Mouse (Mus musculus) hindbrain, embryonic 14.5 days (tissue): ENCODE results near the gene Ccdc115. TPM values are rescaled to one million over a fixed set of nuclear protein-coding genes. Genes with fewer than 3 reads are reported as not detected.
A peak's percentile ranks its signal among the peaks of the same experiment; 100 is the strongest.

ENCODE experiments used
- ATAC-seq: fragments of 200-750 bp; cut with Nextera tagmentation; 2 replicates; pipeline ENCODE4 v1.8.0; 2017; ENCODE audit warnings: moderate number of reproducible peaks, mild to moderate bottlenecking, moderate TSS enrichment, moderate library complexity; ENCODE audit not compliant: low FRiP score
- DNase-seq: peaks from one replicate; pipeline ENCODE4 v3.0.0-alpha.2; 2015; ENCODE audit warnings: low spot score
- H3K27ac ChIP-seq: fragments of 300-500 bp; sonication (generic); 2 replicates; pipeline ENCODE4 v1.5.1; 2014; ENCODE audit warnings: mild to moderate bottlenecking, moderate library complexity
- H3K27me3 ChIP-seq: fragments of 300-500 bp; sonication (generic); 2 replicates; pipeline ENCODE4 v1.6.1; 2014; ENCODE audit warnings: mild to moderate bottlenecking, low read length, mixed read lengths; ENCODE audit not compliant: control insufficient read depth, insufficient read depth
- H3K36me3 ChIP-seq: fragments of 300-500 bp; sonication (generic); replicated peaks from 2 replicates; pipeline ENCODE4 v1.6.1; 2014; ENCODE audit not compliant: control insufficient read depth, insufficient read depth
- H3K4me1 ChIP-seq: fragments of 300-500 bp; sonication (generic); replicated peaks from 2 replicates; pipeline ENCODE4 v1.6.1; 2014; ENCODE audit warnings: antibody characterized with exemption, low read length, mixed read lengths; ENCODE audit not compliant: control insufficient read depth, insufficient read depth
- H3K4me2 ChIP-seq: fragments of 300-500 bp; sonication (generic); replicated peaks from 2 replicates; pipeline ENCODE4 v1.6.1; 2014; ENCODE audit warnings: mild to moderate bottlenecking, moderate library complexity
- H3K4me3 ChIP-seq: fragments of 300-500 bp; sonication (generic); replicated peaks from 2 replicates; pipeline ENCODE4 v1.5.1; 2014; ENCODE audit warnings: mild to moderate bottlenecking, low read length
- H3K9ac ChIP-seq: fragments of 300-500 bp; sonication (generic); 2 replicates; pipeline ENCODE4 v1.6.1; 2014
- H3K9me3 ChIP-seq: fragments of 300-500 bp; sonication (generic); 2 replicates; pipeline ENCODE4 v1.6.1; 2016; ENCODE audit warnings: low read length; ENCODE audit not compliant: control insufficient read depth
- WGBS: fragments of 180-500 bp; shearing (Covaris S2); extraction: QIAGEN DNeasy Blood & Tissue Kit; methylation state at CpG from one replicate; pipeline ENCODE4 v1.1.7; 2014; 5-methylcytosine and 5-hydroxymethylcytosine counted together
- polyA plus RNA-seq: library from polyadenylated mRNA; unstranded; fragments of >200 nt; fragmentation: Nextera tagmentation; extraction: Ambion mirVana; gene quantifications from 2 replicates; pipeline ENCODE4 v1.2.1, GENCODE M21; 2014

The Ccdc115 gene
- polyA plus RNA-seq, 1 experiment from 2014 or later = 60.6 TPM

DNA sequence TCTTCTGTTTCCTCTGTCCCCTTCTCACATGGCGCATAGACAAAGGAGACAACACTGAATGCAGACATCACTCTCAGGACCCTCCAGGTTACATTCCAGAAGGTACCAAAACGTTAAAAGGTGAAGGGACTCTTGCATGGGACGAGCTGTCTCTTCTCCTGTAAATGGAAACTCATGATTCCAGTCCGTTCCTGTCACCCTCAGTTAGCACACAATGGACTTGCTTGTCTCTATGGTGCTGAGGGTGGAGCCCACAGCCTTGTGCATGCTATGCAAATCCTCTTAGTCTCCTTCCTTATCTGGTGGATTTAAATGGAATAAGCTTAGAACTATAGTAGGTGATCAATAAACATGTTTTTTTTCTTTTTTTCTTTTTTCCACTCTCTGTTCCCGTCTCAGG lies 30.3 kb upstream of the Ccdc115 start:
- H3K9ac ChIP-seq = no peak overlapping the region
- DNase-seq (no peak), ATAC-seq (no peak)
- H3K9me3 ChIP-seq = no peaks in the 10 kb centered on the region
- no peak overlapping the region for H3K27ac ChIP-seq
- H3K36me3 ChIP-seq = no peaks in the 10 kb centered on the region
- H3K27me3 ChIP-seq = peaks cover 26% of the 10 kb centered on the region
- WGBS = 68% methylated on average over 5 of the region's 5 CpGs
- H3K4me1 ChIP-seq = 0 out of 2 replicates have a peak, but pooled peaks cover 7% of the 10 kb centered on the region
- no peak overlapping the region for H3K4me2 ChIP-seq
- H3K4me3 ChIP-seq = no peak overlapping the region

DNA sequence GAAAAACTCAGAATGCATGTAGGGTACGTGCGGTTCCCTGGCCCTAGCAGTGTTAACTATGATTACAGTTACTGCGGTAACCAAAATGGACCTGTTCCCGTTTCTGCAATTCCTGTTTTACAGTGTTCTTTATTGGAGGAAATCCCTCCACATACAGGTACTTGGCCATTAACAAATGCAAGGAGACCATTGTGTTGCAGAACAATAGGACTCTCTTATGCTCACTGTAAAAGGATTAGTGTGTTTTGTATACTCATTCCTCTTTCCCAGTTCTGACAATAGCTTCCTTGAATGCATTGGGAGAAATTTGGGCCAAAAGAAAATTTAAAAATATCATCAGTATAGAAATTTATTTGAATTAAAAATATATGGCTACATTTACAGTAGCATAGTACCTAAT lies 29.0 kb upstream of the Ccdc115 start:
- Histone ChIP-seq H3K4me1 (0 out of 2 replicates have a peak, but pooled peaks cover 7% of the 10 kb centered on the region), H3K4me2 (no peak overlapping the region), H3K36me3 (no peaks in the 10 kb centered on the region), H3K9me3 (no peaks in the 10 kb centered on the region), H3K27ac (no peak overlapping the region), H3K4me3 (no peak overlapping the region), H3K9ac (no peak overlapping the region), H3K27me3 (peaks cover 25% of the 10 kb centered on the region)
- ATAC-seq (no peak), DNase-seq (no peak)
- 72% methylated on average over 4 of the region's 4 CpGs for WGBS

GRCm38 (mm10) chr1:34468051-34468450 lies 28.6 kb upstream of the Ccdc115 start:
- H3K27ac ChIP-seq = no peak overlapping the region
- no peak for DNase-seq
- H3K9me3 ChIP-seq = no peaks in the 10 kb centered on the region
- H3K36me3 ChIP-seq = no peaks in the 10 kb centered on the region
- H3K4me1 ChIP-seq = 0 out of 2 replicates have a peak, but pooled peaks cover 5% of the 10 kb centered on the region
- H3K27me3 ChIP-seq = peaks cover 21% of the 10 kb centered on the region
- no peak overlapping the region for H3K4me2 ChIP-seq
- no peak for ATAC-seq
- 44% methylated on average over 3 of the region's 3 CpGs for WGBS
- no peak overlapping the region for H3K9ac ChIP-seq
- no peak overlapping the region for H3K4me3 ChIP-seq

DNA sequence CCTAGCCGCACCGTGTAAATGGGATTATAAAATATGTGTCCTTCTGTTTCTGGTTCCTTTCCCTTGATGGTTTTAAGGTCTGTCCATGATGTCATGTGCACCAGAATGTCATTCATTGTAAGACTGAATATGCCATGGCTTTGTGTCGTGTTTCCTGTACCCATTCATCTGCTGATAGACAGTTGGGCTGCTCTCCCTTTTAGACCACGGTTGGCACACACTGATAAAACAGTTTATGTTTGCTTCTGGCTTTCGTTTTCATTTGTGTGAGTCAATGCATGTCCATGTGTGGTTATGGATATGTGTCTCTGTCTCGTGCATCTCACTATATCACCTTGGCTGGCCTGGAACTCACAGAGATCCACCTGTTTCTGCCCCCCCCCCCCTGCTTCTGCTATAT lies 26.0 kb upstream of the Ccdc115 start:
- WGBS = 79% methylated on average over 6 of the region's 6 CpGs

GRCm38 (mm10) chr1:34464310-34464817 lies 24.9 kb upstream of the Ccdc115 start:
- ATAC-seq (no peak), DNase-seq (no peak)
- no peaks in the 10 kb centered on the region for H3K36me3 ChIP-seq
- H3K9me3 ChIP-seq = no peaks in the 10 kb centered on the region
- no peak overlapping the region for H3K27ac ChIP-seq
- H3K4me1 ChIP-seq = peaks cover 3% of the 10 kb centered on the region; the same call in 1 of the 2 replicates
- H3K9ac ChIP-seq = no peak overlapping the region
- no peak overlapping the region for H3K4me2 ChIP-seq
- no peak overlapping the region for H3K4me3 ChIP-seq
- peaks cover 21% of the 10 kb centered on the region for H3K27me3 ChIP-seq
- 84% methylated on average over 8 of the region's 8 CpGs for WGBS

More for the DNA sequence above, 26.0 kb upstream of the Ccdc115 start:
- Histone ChIP-seq H3K27me3 (peaks cover 17% of the 10 kb centered on the region), H3K9me3 (no peaks in the 10 kb centered on the region), H3K9ac (no peak overlapping the region), H3K36me3 (no peaks in the 10 kb centered on the region), H3K4me1 (no peaks in the 10 kb centered on the region), H3K27ac (no peak overlapping the region), H3K4me3 (no peak overlapping the region), H3K4me2 (no peak overlapping the region)
- no peak for ATAC-seq
- DNase-seq = no peak

- Histone ChIP-seq H3K27ac (no peak overlapping the region), H3K4me1 (peaks cover 7% of the 10 kb centered on the region; the same call in 1 of the 2 replicates), H3K9ac (no peak overlapping the region), H3K36me3 (no peaks in the 10 kb centered on the region), H3K4me2 (no peak overlapping the region), H3K4me3 (no peak overlapping the region), H3K27me3 (peaks cover 36% of the 10 kb centered on the region), H3K9me3 (no peaks in the 10 kb centered on the region)
- 14% methylated on average over 7 of the region's 7 CpGs for WGBS
- no peak for ATAC-seq
- DNase-seq = peak; percentile 48
Observed at GRCm38 (mm10) chr1:34462766-34463165, 23.3 kb upstream of the Ccdc115 start.

- 1% methylated on average over 15 of the region's 15 CpGs for WGBS
- Histone ChIP-seq H3K4me3 (peak overlapping the region; percentile 54), H3K9ac (peak overlapping the region; percentile 54; the same call in 1 of the 2 replicates), H3K9me3 (no peaks in the 10 kb centered on the region), H3K27me3 (peaks cover 45% of the 10 kb centered on the region), H3K27ac (no peak overlapping the region), H3K4me2 (peak overlapping the region; percentile 93), H3K36me3 (no peaks in the 10 kb centered on the region), H3K4me1 (peaks cover 7% of the 10 kb centered on the region; the same call in 1 of the 2 replicates)
- DNase-seq (no peak), ATAC-seq (peak; percentile 25)
Observed at GRCm38 (mm10) chr1:34460061-34460441, 20.6 kb upstream of the Ccdc115 start.

- Histone ChIP-seq H3K27me3 (peaks cover 45% of the 10 kb centered on the region), H3K4me3 (peak within 1 kb of the TSS; percentile 54), H3K27ac (no peak within 1 kb of the TSS), H3K9me3 (no peaks in the 10 kb centered on the region), H3K4me1 (peaks cover 7% of the 10 kb centered on the region; the same call in 1 of the 2 replicates), H3K9ac (peak within 1 kb of the TSS; percentile 54; the same call in 1 of the 2 replicates), H3K36me3 (no peaks in the 10 kb centered on the region), H3K4me2 (peak within 1 kb of the TSS; percentile 93)
- under 1% methylated on average over 48 of the region's 48 CpGs for WGBS
- DNase-seq (peak; percentile 91), ATAC-seq (peak; percentile 93)
Observed at GRCm38 (mm10) chr1:34459284-34460060, 20.0 kb upstream of the Ccdc115 start, which contains the start of gene Ptpn18. TSS of gene Ptpn18 (plus strand) at chr1:34459762.

DNA sequence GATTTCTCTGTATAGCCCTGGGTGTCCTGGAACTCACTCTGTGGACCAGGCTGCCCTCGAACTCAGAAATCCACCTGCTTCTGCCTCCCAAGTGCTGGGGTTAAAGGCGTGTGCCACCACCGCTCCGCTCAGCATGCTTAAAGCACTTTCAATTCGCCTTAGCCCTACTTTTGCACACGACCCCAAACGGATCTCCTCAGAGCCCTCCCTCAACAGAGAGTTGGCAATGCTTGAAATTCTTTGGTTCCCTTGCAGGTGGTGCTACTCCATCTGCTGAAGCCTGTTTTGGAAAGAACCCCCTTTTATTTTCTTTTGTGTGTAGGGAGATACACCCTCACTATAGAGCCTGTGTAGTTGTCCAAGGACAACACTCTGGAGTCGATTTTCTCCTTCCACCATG lies 19.0 kb upstream of the Ccdc115 start:
- H3K4me3 ChIP-seq = no peak overlapping the region
- peaks cover 7% of the 10 kb centered on the region; the same call in 1 of the 2 replicates for H3K4me1 ChIP-seq
- H3K9ac ChIP-seq = no peak overlapping the region
- ATAC-seq (no peak), DNase-seq (no peak)
- H3K27me3 ChIP-seq = peaks cover 45% of the 10 kb centered on the region
- no peak overlapping the region for H3K27ac ChIP-seq
- H3K9me3 ChIP-seq = no peaks in the 10 kb centered on the region
- WGBS = 32% methylated on average over 8 of the region's 8 CpGs
- no peak overlapping the region for H3K4me2 ChIP-seq
- H3K36me3 ChIP-seq = no peaks in the 10 kb centered on the region
